Mouse (Mus musculus) thymus, adult 2 months (tissue): ENCODE measurements at regions not wholly inside any gene's neighbourhood (a gene's known extent, or its start where the extent isn't known, plus 50 kb on each side); places are given as distances from the start of the nearest gene placed in this dataset.

ENCODE experiments used
- CTCF ChIP-seq: fragments of 200-500 bp; IDR thresholded peaks from 2 replicates; pipeline ENCODE4 v1.5.1; 2012; ENCODE audit warnings: mild to moderate bottlenecking, control low read depth, low read length, moderate library complexity, borderline replicate concordance; ENCODE audit not compliant: control insufficient read depth, poor library complexity, insufficient read depth; ENCODE audit errors: extremely low read depth
- POLR2A ChIP-seq: fragments of 200-500 bp; IDR thresholded peaks from 2 replicates; pipeline ENCODE4 v1.6.1; 2012; ENCODE audit warnings: mild to moderate bottlenecking, low read length, control low read depth, moderate library complexity; ENCODE audit not compliant: control insufficient read depth, poor library complexity, insufficient read depth; ENCODE audit errors: extremely low read depth

DNA sequence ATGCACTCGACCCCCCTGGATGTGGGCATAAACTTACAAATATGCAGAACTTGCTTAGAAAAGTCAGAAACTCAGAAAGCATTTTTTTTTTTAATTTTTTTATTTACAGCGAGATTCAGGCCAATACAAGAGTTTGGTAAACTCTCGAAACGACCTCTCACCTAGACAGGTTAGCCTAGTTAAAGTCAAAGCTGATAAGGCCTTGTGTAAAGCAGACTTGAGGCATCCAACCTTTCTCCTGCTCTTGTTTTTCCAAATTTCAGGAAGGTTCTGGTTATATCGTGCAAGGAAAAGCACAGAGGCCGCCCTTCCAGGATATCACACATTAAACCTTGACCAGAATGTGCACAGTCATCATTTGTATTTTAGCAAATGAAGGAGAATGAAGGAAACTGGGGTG, 315.8 kb downstream of the Etnk1 start:
- no peak for TF ChIP-seq POLR2A
- TF ChIP-seq CTCF = no peak
